9 mouse cellular contexts compared by ENCODE assay signal in the genomic region with DNA sequence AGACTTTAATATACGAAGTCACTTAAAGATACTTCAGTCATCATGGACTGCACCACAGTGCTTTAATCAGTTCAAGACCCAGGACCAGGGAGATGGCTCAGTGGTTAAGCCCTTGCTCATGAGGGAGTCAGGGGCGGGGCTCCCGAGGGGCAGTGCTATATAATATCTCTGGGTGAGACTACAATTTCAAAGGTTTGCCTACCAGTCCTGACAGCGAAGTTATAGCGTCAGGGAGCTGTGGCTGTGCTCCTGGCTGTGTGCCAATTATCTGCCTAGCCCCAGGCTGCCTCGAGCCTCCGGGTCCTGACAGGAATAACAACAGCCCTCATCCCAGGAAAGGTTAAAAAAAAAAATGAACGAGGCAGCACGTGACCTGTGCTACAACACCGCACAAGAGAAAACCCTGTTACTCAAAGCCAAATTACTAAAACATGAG. TPM values are rescaled to one million over a fixed set of nuclear protein-coding genes. Genes with fewer than 3 reads are reported as not detected.
DNase-seq lines count a peak whose midpoint lies in the region; ATAC-seq lines count a peak whose summit lies in the region.
"Had no signal": no experiment of that assay in that cellular context is flagged by ENCODE, and none has a peak within 500 bp of the region (broad histone marks: within the 10 kb centered on the region; RNA-seq: fewer than 3 reads in every experiment).

No protein-coding gene starts in this region.

- no peaks in the 10 kb centered on the region for H3K9me3 ChIP-seq in liver, embryonic 11.5 days (ENCODE audit: control insufficient read depth, low read length)
- no peaks in the 10 kb centered on the region for H3K9me3 ChIP-seq in forebrain, embryonic 16.5 days (ENCODE audit: control insufficient read depth, low read length)

- H3K4me1 ChIP-seq in liver, embryonic 11.5 days (replicated peaks; ENCODE audit: control insufficient read depth, insufficient read depth, low read length), result 0 out of 2 replicates have a peak, but pooled peaks cover 3% of the 10 kb centered on the region
- H3K4me1 ChIP-seq in forebrain, embryonic 16.5 days (replicated peaks; ENCODE audit: control insufficient read depth, insufficient read depth, low read length), result peaks cover 41% of the 10 kb centered on the region

- no peak overlapping the region for H3K27ac ChIP-seq in liver, embryonic 11.5 days (ENCODE audit: low read depth, low read length)
- no peak overlapping the region for H3K27ac ChIP-seq in forebrain, embryonic 16.5 days (ENCODE audit: low read length)

- no peak for ATAC-seq in liver, embryonic 11.5 days (replicated peaks; ENCODE audit: low FRiP score)
- ATAC-seq in forebrain, embryonic 16.5 days, result peak; percentile 45
- ATAC-seq in erythroblast, adult 5-6 weeks (replicated peaks; ENCODE audit: low FRiP score, poor library complexity, severe bottlenecking), result no peak

- 55% methylated on average over 10 of the region's 10 CpGs for WGBS in liver, embryonic 11.5 days
- 22% methylated on average over 10 of the region's 10 CpGs for WGBS in forebrain, embryonic 16.5 days

- H3K9ac ChIP-seq in liver, embryonic 11.5 days (ENCODE audit: low read depth, low read length), result no peak overlapping the region
- H3K9ac ChIP-seq in forebrain, embryonic 16.5 days (replicated peaks; ENCODE audit: low read depth, low read length), result no peak overlapping the region

- no peak overlapping the region for H3K4me3 ChIP-seq in liver, embryonic 11.5 days (ENCODE audit: low read depth, low read length)
- H3K4me3 ChIP-seq in forebrain, embryonic 16.5 days (replicated peaks; ENCODE audit: low read length), result no peak overlapping the region
- H3K4me3 ChIP-seq: erythroblast, embryonic 14.5 days had no signal

- H3K36me3 ChIP-seq in liver, embryonic 11.5 days (ENCODE audit: control insufficient read depth, insufficient read depth, low read length), result no peaks in the 10 kb centered on the region
- H3K36me3 ChIP-seq in forebrain, embryonic 16.5 days (ENCODE audit: control insufficient read depth, insufficient read depth), result no peaks in the 10 kb centered on the region

- no peak overlapping the region for H3K4me2 ChIP-seq in liver, embryonic 11.5 days
- no peak overlapping the region for H3K4me2 ChIP-seq in forebrain, embryonic 16.5 days (ENCODE audit: low read length)

- peaks cover 2% of the 10 kb centered on the region; the same call in 1 of the 2 replicates for H3K27me3 ChIP-seq in liver, embryonic 11.5 days (replicated peaks; ENCODE audit: control insufficient read depth, insufficient read depth, low read length)
- no peaks in the 10 kb centered on the region for H3K27me3 ChIP-seq in forebrain, embryonic 16.5 days (replicated peaks; ENCODE audit: control insufficient read depth, insufficient read depth, low read length)

- peak; percentile 18 for DNase-seq in liver
- no peak for DNase-seq in liver, embryonic 11.5 days (ENCODE audit: low spot score)
- peak; percentile 48 to 73 for DNase-seq in kidney, postnatal 25 days
- peak; percentile 29 for DNase-seq in retina, embryonic 14.5 days (ENCODE audit: low spot score)
- no peak for DNase-seq in spleen, adult 18-20 months
- no peak for DNase-seq in spleen, postnatal 36 days (ENCODE audit: low spot score in 2 of 2)

RNA-seq across cellular contexts. Expression of gene Trim2, which starts 24.7 kb away (rescaled TPM):
- 7.7 and 8.2 TPM in 2 replicates for polyA plus RNA-seq in liver, embryonic 11.5 days (2014; fragmentation: Nextera tagmentation; extraction: Ambion mirVana)
- 195 and 201 TPM in 2 replicates for polyA plus RNA-seq in forebrain, embryonic 16.5 days (2015; fragmentation: Nextera tagmentation; extraction: Ambion mirVana)
- total RNA-seq in erythroblast, adult 5-6 weeks (2015; ENCODE audit: low replicate concordance), result 1.9 and 3.8 TPM in 2 replicates
- total RNA-seq in erythroblast, adult 5-6 weeks (2017; ENCODE audit: low replicate concordance), result 4.3 and 4.5 TPM in 2 replicates

Comparison
In these comparisons a context has a peak if more than half of its experiments do, and no peak if none do; other contexts are left out.
1. DNase-seq: peak in liver (single experiment), kidney, postnatal 25 days (2 of 2) and retina, embryonic 14.5 days (single experiment); none in liver, embryonic 11.5 days (single experiment), spleen, adult 18-20 months (0 of 2) and spleen, postnatal 36 days (0 of 2).
2. RNA of gene Trim2, which starts 24.7 kb away (polyA plus RNA-seq): 195 to 201 TPM in forebrain, embryonic 16.5 days; 7.7 to 8.2 TPM in liver, embryonic 11.5 days; every median in the first group is over 10 times any median in the second.